Mouse (Mus musculus) right cerebral cortex, postnatal 14 days (tissue): ENCODE measurements around the gene Sptbn4.

Experiments
- DNase-seq: peaks from one replicate; pipeline ENCODE4 v3.0.0; 2022

The Sptbn4 gene

DNA sequence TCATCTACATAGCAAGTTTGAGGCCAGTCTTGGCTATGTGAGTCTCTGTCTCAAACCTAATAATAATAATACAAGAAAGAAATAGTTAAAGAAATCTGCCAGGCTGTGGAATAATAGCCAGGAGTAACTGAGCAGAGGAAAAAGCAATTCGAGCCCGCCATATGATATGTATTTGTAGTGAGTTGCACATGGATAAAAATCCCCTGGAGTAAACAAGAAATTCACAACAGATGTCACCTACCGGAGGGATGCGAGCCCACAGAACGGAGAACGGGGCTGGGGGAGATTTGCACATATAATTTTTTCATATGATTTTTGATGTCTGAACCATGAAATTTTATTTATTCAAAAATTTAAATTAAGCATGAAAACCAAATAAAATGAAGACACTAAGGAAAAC lies 67.7 kb downstream of the Sptbn4 start:
- no peak for DNase-seq

DNA sequence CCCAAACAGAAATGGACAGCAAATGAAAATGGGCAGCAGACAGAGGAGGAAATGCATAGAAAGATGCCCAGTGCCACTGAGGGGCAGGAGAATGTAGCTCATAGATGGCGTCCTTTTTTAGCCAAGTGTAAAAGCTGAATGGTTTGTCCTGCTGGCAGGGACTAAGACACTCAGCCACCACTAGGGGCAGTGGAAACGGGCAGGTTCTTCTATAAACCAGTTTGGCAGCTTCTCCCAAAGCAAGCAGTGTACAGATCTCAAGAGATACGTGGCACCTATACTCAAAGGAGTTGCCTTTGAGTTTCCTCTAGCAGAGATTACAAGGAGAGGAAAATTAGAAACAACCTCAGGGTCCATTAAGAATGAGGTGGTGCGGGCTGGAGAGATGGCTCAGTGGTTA lies 69.1 kb downstream of the Sptbn4 start:
- peak; percentile 61 for DNase-seq

DNA sequence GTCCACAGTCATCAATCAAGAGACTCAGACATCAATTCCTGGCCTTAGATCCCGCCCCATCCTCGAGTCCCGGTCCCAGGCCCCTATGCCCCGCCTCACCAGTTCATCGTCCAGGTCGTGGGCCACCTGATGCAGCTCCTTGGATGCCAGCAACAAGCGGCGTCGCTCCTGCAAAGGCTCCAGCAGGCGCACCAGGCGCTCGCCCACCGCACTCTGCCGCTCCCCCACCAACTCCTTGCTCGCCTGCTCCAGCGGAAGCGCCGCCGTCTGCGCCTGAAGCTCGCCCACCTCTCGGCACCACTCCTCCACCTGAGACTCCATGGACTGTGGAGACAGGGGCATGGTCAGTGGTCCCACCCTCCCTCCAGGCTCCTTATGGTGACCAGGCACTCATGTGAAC lies 72.2 kb downstream of the Sptbn4 start:
- peak; percentile 68 for DNase-seq

DNA sequence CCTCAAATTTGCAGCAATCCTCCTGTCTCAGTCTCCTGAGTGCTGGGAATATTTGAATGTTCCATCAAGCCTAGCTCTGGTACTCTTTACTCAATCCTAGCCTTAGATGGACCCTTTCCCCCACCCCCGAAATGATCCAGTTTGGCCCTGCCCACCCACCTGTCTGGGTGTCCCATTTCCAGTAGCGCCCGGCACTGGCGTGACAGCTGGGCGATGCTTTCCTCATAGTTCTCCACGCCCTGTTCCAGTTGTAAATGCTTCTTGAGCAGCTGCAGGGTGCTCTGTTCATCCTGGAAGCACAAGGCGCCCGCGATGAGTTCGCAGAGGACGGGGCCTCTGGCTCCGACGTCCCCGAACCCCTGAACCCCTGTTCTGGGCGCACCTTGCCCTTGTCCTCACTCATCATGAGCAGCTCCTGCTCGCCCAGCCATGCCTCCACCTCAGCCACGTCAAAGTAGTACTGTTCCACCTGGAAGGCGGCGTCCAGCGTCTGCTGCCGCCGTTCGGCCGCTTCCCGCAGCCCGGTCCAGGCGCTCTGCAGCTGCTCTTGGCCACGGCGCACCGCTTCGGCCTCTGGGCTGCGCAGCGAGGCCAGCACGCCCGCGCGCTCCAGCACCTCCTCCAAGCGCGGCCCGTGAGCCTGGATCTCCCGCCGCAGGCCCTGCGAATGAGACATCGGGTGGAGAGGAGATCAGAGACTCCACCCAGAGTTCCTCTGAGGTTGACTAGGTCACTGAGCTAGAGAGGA lies 75.6 kb downstream of the Sptbn4 start:
- DNase-seq = no peak

DNA sequence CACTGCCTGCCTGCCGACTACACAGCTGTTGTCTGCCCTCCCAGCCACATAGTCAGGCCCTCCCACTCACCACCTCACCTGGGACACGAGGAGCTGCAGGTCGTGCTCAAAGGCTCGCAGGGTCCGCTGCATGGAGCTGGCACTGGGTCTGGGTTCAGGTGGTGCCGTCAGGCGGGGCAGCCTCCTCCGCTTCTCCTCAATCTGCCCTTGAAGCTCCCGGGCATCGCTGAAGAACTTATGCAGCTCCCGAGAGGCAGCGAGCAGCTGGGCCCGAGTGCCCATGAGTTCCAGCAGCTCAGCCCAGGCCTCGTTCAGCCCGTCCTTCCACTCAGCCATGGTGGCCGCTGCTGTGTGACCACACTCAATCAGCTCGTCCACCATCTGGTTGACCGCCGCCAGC lies 78.4 kb downstream of the Sptbn4 start:
- DNase-seq = no peak

DNA sequence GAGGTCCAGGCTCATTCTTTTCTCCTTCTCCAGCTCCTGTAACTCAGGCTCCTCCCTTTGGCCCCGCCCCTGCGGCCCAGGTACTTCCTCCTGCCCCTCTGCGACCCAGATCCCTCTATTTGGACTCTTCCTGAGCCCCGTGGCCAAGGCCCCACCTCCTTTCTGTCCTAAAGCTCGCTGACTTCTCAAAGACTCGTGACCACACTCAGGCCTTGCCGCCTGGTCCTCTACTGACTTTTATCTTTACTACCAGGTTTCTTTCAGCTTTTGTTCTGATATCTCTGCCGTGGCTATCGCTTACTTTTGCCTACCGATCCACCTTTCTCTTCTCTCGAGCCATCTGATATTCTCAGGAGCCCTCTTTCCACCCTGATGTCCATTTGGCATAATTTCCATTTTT lies 79.5 kb downstream of the Sptbn4 start:
- no peak for DNase-seq

DNA sequence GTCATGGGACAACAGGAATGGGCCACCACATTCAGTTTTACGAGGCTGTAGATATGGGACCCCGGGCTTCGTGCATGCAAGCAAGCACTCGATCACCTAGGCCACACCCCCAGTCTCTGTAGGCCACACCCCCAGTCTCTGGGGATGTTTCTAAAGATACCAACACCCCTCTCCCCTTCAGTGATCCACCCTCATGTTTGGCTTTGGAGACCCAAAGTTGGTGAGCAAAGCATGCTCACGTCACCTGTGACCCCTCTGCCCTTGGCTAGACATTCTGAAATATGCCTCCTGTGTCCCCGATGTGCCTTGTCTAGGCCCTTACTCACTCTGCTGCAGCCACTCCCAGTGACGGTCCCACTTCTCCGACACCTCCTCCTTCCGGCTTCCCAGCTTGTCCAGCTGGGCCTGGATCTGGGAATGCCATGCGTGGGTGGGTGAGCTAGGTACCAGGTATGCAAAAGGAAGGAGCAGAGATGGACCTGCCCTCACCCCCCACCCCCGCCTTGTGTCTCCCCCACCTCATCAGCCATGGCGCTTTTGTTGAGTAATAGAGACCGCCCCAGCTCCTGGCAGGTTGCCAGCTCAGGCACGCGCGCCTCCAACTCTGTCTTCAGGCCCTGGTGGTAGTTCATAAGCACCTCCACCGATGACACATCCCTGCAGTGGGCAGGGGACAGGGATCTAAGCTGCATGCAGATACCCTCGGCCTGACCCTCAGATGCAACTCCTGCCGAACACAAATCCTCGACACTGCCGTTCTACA lies 81.2 kb downstream of the Sptbn4 start:
- DNase-seq = peak; percentile 50

DNA sequence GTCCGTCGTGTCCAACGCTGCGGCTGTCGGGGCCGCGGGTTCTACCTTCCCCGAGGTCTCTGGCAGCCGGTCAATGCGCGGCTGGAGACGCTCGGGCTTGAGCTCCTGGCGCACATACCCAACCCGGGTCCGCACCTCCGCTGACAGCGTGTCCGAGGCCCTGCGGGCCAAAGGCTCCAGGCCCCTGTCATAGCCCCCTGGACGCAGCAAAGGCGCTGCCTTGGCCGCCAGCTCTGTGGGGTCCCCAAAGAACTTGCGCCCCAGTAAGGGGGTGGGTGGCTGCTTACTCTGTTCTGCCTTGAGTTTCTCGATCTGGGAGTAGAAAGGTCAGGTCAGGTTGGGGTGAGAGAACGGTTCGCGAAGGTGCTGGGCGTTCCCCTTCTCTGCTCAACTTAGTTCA lies 83.1 kb downstream of the Sptbn4 start:
- DNase-seq = no peak

DNA sequence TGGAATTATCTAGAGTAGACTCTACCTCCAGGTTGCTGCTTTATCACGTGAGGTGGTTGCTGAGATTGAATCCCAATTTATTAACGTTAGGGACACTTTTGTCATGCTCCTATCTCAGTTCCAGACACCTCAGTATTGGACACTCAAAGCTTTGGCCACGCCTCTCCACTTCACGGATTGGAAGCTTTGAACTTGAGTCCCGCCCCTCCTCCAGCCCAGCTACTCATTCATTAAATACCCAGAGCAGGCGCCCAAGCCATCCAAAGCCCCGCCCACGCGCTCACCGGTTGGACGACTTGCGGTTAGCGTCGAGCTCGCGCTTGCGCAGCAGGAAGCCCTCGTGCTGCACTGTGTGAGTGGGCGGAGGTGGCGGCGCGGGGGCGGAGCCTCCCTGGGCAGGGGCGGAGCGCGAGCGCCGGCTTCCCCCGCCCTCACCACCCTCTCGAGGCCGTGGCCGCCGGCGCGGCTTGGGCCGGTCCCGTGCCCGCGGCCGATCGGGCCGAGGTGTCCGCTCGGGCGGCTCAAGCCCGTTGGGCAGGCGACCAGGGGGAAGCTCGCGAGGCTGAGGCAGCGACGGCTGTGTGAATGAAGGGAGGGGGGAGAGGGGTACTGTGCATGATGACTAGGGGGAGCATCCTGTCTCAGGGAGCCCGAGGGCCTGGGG lies 86.1 kb downstream of the Sptbn4 start:
- DNase-seq = peak; percentile 100

DNA sequence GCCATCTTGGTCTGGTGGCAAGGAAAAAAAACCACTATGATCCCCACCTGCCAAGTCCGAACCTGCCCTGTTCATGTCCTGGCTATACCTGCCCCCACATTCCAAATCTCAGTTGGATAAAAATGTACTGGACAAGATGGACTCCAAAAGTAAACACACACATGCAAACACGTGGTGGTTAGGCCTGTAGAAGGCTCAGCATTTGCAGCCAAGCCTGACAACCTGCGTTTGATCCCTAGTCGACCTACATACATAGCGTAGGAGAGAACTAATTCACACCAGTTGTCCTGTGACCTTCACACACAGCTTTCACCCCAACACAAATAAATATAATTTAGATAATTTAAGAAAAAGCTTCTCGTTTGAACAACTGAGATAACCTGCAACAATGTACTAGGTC lies 86.7 kb downstream of the Sptbn4 start:
- DNase-seq = no peak

DNA sequence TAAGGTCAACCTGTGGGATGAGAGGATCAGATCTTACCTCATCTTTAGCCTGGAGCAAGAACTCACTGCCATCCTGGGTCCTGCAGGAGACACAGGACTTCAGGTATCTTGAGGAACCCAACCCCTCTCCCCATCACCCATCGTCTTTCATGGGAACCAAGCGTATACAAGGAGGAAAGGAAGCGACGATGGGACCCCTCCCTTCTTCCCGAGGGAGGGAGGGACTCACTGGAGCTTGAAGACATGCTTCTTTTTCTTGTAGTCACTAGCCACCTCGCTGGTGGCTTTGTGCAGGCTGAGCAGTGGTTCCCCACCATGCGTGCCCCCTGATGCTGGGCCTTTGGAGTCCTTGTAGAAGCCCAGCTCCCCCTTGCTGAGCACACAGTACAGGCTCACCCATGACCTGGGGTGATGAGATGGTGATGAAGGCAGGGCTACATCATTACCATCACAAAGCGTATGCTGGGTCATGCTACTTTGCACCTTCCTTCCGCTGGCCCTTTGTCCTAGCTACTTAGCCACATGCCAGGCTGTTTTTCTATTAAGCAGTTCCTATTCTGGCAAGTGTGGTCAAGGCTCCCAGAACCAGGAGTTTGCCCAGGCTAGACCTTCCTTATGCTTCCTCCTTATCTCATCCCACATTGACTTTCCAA lies 87.7 kb downstream of the Sptbn4 start:
- no peak for DNase-seq

DNA sequence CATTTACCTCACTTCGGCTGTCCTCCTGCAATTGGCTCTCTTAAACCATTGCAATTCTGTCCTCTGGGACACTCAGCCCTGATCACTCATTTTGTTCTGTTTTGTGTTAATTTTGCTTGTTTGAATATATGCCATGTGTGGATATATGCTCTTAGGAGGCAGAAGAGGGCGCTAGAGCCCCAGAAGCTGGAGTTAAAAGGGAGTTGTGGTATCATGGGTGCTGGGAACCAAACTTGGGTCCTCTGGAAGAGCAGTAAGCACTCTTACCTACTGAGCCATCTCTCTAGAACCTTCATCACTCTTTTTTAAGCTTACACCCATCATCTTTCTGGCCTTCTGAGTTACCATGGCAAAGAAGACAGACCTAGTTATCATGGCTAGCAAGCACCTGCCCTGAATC lies 88.3 kb downstream of the Sptbn4 start:
- no peak for DNase-seq

DNA sequence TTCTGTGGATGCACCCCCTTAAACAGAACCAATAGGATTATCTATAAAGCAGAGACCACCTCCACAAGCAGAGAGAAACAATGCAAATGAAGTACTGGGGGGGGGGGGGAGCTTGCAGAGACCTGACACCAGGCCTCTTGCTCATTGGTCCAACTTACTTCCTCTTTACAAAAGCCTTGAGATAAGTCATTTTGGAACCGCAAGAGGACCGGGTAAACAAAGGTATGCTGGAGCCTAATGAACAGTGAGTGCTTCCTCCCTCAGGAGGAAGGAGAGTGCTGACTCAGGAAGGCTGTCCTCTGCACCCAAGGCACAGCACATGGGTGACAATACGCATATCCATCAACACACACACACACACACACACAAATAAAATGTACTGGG lies 89.9 kb downstream of the Sptbn4 start:
- DNase-seq = no peak

DNA sequence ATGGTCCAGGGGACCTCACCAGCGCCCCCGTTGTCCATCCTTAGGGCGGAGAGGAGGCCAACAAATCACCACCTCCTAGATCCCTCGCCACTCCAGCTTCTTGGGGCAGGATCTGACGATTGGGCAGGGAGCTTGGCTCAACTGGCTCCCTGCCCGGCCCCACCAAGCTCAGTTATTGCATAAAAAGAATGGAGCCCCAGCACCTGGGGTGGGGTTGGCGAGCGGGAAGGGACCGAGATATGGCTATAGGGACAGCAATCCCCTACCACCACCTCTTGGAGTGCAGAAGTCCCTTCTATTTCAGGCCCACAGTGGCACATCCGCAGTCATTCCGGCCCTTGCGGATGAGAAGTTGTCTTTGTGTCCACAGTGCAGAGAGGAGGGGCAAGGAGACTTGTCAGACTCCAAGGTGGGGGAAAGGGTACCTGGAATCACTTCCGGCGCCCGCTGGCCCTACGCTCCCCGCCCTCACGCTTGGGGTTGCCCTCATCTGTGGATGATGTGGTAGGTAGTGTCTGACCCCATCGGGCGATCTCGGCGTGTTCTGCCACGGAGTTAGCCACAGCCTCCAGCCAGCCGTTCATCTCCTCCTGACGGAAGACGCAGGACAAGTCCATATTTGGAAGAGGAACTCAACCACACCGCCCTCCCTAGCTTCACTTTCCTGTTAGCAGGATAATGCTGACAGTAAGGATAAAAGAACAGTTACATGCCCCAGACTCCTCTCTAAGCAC lies 90.5 kb downstream of the Sptbn4 start, which contains the start of gene Gm20479:
Gene Gm20479 (minus strand): TSS at position 559 of the 734 bp plus-strand sequence.
- no peak for DNase-seq

DNA sequence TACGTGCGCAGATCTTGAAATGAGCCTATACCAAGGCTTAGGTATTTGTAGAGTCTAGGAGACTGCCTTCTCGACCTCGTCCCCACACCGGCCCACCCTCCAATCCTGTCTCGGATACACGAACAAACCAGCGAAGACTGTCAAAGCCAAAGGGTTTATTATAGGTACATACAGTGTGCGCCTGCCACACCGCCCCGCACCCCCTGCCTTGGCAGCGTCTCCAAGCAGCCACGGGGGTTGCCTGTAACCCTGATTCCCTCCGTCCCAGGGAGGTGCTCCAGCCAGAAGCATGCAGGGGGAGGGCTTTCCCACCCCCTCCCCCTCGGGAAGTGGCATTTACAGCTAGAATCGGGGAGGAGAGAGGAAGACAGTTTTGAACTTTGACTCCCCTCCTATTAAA lies 91.2 kb downstream of the Sptbn4 start:
- DNase-seq = no peak

DNA sequence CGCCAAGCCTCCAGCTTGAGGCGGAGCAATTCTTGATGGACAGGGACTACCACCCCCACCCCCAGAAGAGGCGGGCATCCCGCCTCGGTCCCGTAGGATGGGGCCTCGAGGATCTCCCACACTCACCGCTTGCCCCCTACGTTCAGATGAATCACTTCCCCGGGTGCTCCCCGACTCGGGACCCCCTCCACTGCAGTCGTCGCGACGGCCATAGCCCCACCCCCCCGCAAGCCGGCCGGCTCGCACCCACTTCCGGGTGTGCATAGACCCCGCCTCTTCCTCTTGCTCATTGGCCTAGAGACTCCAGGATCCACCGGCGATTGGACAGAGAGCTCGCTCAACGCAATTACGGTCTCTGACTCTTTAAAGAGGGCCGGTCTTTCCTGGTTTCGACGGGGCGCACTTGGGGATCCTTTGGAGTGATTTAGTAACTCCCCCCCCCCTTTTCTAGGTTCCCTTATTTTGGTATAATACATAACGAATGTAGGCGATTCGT lies 91.7 kb downstream of the Sptbn4 start, which contains the start of gene Shkbp1:
Gene Shkbp1 (minus strand): TSS at position 275 of the 496 bp plus-strand sequence.
- peak; percentile 83 for DNase-seq

DNA sequence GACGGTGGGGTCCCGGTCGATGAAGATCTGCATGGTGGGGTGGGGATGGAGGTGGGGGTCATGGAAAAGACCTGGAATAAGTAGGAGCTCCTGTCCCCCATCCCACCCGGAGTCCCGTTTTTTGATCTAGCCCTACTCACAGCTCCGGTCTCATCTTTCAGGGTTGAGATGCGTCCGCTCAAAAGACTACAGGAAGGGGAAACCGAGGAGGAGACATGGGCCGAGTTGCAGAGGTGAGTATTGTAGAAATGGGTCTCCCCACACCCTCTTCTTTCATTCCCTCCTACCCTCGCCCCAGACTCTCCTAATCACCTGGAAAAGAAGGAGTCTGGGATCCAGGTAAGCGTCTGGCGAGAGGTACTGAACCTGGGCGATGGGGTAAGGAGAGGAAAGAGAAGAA lies 92.2 kb downstream of the Sptbn4 start:
- no peak for DNase-seq

DNA sequence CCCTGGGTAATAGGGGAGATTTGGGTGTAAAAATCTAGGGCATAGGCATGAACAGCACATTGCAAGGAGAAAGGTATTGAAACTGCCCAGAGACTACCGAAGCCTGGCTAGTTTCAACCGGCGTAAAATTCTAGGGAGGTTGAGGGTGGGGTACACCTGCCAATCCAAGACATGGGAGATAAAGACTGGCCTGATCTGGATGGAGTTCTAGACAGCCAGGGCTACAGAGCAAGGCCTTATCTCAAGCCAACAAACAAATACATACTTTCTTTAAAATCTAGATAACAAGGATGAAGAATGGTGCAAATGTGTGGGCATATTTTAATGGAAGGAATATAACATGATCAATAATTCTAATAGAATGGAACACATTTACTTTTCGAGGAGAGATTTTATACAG lies 92.7 kb downstream of the Sptbn4 start:
- no peak for DNase-seq

DNA sequence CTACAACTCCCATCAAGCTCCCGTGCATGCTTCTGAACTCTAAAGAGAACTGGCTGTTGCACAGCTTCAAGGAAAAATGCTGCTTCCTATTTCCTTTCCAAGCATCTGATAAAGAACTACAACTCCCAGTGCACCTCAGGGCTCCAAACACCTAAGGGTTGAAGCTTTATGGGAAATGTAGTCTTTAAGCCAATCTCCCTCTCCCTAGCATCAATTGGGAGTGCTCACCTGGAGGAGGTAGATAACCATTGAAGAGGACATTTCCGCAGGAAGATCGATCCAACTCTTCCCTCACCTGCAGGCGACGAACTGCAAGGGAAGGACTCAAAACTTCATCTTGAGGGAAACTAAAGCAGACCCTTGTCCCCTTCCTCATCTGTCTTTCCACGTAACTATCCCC lies 93.3 kb downstream of the Sptbn4 start:
- DNase-seq = no peak

DNA sequence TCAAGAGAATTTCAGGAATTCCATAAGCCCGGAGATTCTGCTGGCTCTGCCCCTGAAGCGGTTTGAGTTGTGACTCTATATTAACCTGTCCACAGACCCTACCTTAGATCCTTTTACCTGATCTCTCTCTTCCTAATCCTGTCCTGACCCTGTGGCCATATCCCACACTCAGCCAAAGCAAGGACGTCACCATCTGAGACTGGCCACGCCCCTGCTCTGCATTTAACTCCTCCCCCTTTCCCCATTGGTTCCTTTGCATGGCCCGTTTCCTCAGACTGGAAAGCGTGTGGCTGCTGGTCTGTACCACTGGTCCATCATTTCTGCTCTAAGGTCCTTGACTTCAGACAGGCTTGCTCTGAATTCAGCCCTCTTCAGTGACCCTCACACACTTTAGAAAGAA lies 102.0 kb downstream of the Sptbn4 start:
- DNase-seq = no peak

DNA sequence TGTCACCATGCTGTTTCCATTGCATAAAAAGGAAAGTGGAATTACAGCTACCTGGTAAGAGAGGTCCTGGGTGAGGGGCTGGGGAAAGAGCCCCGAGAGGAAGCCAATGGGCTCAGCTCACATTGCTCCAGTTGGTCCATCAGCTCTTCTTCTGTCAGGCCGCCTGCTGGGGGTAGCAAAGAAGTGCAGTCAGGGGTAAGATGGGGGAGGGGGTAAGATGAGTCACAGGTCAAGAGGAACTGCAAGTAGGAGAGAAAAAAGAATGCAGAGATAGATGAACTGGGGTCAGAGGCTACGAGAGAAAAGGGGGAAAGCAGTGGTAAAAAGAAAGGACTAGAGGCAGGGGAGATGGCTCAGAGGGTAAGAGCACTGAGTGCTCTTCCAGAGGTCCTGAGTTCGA lies 104.9 kb downstream of the Sptbn4 start:
- DNase-seq = no peak

DNA sequence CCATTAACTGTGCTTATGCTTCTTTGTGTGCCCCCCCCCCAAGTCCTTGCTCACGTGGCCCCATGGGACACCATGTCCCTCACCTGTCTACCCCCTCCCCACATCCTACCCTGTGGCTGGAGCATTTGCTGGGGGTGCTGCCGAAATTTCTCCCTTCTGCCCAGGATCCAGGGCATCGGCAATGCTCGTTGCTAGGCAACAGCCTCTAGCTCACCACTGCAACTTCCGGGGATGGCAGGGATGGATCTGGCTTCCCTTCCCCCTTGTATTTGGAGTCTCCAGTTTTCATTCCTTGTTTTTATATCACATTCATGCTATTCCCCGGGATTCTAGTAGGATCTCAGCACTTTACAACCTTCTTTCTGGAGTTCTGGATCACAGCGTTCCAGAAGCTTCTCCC lies 108.0 kb downstream of the Sptbn4 start:
- DNase-seq = peak; percentile 66
